Mouse (Mus musculus) 416B (cell line): ENCODE results near the gene Pard3.

Experiments
- DNase-seq: peaks from one replicate; pipeline ENCODE4 v3.0.0; 2011; ENCODE audit warnings: low read depth

Pard3 gene

DNA sequence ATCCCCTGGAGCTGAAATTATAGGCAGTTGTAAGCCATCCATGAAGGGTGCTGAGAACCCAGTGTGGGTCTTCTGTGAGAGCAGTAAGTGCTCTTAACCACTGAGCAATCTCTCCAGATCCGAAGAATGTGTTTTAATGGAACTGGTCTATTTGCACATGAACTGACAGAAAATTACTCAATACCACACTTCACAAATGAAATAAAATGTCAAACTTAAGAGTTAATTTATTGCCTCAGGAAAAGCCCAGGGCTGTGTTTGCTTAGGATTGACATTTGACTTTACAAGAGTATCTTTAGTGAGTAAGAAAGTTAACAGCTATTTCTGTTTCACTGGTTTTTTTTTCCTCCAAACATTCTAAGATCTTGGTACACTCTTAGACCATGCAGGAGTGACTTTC is 23.7 kb downstream of the Pard3 start:
- no peak for DNase-seq

DNA sequence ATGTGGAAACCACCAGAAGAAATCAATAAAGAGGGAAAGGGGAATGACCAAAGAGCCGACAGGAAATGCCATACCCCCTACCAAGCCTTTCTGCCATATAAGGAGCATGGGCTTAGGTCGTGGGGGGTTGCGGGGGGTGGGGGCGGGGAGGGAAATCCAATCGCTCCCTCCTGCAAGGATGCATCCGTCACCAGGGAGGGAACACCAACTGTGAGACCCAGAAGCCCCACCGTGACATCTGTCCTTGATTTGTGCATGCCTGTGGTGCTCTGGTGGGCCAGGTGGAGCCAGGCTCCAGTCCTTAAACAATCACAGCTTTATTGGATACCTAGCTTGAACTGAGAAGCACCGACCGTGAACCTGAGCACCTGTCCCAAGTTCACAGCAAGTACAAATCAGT is 24.7 kb downstream of the Pard3 start:
- no peak for DNase-seq

- no peak for DNase-seq
Measured at GRCm38 (mm10) chr8:127089021-127089420, 25.3 kb downstream of the Pard3 start.

- DNase-seq: no peak
Measured at GRCm38 (mm10) chr8:127090435-127090834, 26.7 kb downstream of the Pard3 start.

GRCm38 (mm10) chr8:127091936-127092335 is 28.2 kb downstream of the Pard3 start:
- no peak for DNase-seq

DNA sequence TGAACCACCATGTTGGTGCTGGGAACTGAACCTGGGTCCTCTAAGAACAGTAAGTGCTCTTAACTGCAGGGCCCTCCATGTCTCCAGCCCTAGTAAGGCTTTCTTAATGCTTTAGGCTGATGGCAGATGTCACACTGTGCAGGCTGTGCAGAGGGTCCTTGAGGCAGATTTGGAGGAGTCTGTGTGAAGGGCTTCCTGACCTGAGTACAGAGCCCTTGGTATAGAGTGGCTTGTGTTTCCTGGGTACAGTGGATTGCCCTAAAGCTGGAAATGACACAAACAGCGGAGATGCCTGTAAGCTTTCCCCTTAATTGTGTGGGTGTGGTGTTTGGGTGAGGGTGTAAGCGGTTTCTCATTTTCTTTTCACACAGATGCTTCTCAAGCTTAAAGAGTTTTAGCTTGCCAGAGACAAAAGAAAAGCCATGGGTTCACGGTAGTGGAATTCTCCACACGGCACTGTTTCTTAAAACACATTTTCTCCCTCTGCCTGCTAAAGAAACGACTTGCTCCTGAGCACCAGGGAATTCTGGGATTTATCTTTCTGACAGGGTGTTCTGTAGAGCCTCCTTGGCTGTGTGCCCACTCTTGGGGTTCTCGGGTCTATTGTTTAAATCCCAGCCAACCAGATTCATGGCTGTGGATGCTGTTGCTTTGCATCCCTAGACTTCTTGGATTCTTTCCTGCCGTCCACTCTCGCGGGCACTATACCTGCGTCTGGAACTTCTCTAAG is 28.9 kb downstream of the Pard3 start:
- no peak for DNase-seq

- DNase-seq: no peak
Measured at GRCm38 (mm10) chr8:127093113-127093426, 29.4 kb downstream of the Pard3 start.

DNA sequence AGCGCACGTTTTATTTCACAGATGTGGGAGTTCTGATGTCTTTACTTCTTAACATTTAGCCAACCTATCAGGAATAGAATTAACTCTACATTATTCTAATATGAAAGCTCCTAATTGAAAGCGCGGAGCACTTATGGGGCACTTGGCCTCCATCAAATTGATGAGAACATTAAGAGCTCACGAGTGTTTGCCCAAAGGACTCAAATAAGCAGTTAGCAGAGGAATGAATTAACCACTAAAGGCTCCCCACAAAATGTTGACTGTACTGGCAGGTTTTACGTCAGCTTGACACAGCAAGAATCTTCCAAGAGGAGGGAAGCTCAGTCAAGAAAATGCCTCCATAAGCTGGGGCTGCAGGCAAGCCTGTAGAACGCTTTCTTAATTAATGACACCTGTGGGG is 32.1 kb downstream of the Pard3 start:
- no peak for DNase-seq

GRCm38 (mm10) chr8:127099439-127100090 is 35.9 kb downstream of the Pard3 start:
- no peak for DNase-seq

DNA sequence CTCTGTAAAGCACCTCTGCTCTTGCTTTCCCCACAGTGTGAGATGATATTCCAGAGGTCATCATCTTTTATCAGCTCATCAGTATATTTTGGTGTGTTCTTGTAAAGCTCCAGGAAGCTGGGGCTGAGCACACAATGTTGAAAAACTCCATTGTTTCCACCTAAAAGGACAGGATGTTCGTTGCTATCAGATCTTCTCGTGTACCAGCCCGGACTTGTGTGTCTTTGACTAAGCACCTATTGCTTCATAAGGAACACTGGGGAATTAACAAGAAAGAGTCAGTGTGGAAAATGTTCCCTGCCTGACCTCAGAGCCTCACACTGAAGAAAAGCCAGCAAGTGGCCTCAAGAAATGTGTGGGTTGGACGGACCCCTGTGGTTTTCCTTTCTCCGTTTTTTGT is 39.6 kb downstream of the Pard3 start:
- DNase-seq: no peak

GRCm38 (mm10) chr8:127104616-127105015 is 40.9 kb downstream of the Pard3 start:
- DNase-seq: no peak

- DNase-seq: no peak
Measured at GRCm38 (mm10) chr8:127107928-127108327, 44.2 kb downstream of the Pard3 start.

- no peak for DNase-seq
Measured at GRCm38 (mm10) chr8:127113209-127113608, 49.5 kb downstream of the Pard3 start.

- DNase-seq: no peak
Measured at GRCm38 (mm10) chr8:127115837-127116236, 52.1 kb downstream of the Pard3 start.

- DNase-seq: no peak
Measured at GRCm38 (mm10) chr8:127118373-127118861, 54.7 kb downstream of the Pard3 start.

- no peak for DNase-seq
Measured at GRCm38 (mm10) chr8:127123391-127123790, 59.7 kb downstream of the Pard3 start.

DNA sequence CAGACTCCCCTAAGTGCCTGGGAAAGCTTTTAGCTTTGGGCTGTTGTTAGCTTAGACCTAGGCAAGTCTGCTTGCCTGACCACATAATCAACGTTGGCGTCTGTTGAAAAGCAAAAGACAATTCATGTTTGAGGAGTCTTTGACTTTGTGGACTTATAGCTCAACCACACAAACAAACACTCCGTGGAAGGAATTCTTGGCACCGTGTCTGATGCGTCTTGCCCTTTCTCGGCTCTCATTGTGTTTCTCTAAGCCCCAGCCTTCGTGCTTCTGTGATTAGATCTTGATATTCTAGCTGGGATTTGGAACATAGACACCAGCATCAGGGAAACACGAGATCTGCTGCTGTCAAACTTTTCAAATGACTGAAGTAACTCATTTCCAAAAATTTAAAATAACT is 61.1 kb downstream of the Pard3 start:
- no peak for DNase-seq

DNA sequence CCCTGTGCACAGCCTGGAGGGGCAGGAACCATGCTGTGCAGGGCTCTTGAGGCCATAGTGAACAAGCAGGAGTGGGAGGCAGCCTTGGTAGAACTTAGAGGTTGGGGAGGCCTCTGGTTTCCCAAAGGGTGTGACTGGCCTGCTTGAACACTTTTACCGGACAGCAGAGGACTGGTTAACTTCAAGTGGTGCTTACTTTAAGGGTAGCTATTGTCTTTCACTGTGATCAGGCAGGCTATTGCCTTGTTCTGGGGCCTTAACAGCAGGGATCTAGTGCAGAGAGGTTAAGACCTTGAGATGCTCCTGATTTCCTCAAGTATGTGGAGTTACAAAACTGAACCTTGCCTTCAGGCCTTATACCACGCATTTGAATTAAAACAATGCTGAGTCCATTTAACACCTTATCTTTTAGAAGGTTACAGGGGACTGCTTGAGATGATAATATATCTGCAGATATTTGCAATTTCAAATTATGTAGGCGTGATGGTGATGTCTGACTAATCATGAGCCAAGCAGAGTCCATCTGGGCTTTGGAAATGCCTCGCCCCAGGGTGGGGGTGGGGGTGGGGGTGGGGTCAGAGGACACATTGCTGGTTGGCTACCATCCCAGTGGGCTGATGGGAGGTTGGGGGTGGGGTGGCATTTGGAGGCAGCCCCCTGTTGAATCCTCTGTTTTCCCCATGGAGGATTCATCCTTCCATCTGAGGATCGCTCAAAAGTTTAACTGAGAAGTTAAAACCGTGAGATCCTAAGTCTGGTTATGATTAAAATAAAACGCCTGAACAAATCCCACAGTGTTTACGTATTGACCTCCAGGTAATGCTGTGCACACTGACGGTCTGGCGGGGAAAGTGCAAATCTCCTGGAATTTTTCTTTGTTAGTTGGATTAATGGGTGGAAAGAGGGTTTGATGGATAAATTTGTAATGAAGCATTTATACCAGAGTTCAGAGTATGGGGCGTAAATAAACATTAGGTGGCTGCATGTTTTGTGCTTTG is 62.3 kb downstream of the Pard3 start:
- DNase-seq: no peak

- no peak for DNase-seq
Measured at GRCm38 (mm10) chr8:127128781-127129396, 65.2 kb downstream of the Pard3 start.

DNA sequence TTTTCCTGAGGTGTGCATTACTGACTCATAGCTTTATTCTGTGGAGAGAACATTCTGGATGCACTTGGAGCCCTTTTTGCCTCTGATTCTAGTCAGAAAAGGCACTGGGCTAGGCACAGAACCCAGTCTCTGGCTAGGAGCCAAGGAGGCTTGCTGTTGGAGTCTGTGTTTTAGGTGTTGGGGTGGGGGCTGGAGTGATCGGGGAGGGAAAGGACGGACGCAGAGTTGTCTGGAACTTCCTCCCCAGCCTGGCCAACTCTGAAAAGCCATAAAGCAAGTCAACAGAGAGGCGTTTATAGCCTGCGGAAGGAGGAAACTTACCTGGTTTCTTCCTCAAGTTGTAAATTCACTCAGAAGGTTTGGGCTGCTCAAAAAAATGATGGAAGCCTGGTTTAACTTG is 70.6 kb downstream of the Pard3 start:
- no peak for DNase-seq

DNA sequence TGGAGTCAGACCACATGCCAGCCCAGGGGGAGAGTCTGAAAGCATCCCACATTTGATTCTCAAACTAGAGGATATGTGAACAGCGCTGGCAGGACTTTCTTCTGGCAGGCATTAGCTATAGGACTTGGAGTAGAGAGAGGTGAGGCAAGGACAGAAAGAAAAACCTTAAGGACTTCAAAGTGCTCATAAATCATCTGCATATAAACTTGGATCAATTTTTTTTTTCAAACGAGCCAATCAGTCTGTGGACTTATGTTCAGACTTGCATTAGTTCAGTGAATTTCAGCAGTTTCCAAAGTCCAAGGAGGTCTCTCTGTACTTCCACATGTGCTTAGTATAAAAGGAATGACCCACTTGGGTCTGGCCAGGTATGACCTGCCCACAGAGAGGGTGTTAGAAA is 72.5 kb downstream of the Pard3 start:
- DNase-seq: no peak

DNA sequence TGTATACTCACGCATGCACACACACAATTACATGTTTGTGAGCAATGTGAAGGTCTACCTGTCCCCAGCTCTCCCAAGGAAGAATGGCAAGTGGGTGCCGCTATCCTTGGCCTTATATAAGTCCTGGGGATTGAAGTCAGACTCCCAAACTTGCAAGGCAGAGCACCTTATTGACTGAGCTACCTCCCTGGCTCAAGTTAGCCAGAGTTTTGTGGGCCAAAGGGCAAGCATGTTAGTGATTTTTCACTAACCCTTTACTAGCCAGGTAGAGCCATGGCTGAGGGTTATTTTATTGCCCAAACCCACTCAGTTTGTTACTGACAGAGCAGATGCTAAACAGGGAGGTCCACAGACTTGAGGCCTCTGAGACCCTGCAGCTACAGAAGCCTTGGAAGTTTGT is 73.1 kb downstream of the Pard3 start:
- DNase-seq: no peak
